Mouse (Mus musculus): ENCODE measurements around the gene Capn1. TPM values are rescaled to one million over a fixed set of nuclear protein-coding genes. Genes with fewer than 3 reads are reported as not detected.

Gene Capn1
- total RNA-seq, 2 experiments from 2014 or later, result 32.6 to 37.8 TPM

DNA sequence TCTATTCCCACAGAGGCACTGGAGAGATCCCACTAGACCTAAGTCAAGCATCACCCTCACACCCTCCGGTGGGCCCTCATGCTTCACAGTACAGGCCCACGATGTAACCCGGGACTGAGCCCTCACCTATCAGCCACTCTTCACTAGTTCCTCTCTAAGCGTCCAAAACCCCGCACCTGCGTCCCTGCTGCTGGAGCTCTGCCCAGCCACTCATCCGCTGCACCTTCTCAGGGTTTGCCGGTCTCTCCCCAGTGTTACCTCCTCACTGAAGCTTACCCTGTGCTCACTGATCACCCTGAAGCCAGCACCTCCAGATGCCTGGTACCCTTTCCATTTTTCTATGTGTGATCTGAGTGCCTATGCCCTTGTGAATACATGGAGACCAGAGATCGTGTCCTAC is 26.6 kb upstream of the Capn1 start:
- DNase-seq, result no peak
- intact Hi-C loops (cut with DNase I), result no loop called here

DNA sequence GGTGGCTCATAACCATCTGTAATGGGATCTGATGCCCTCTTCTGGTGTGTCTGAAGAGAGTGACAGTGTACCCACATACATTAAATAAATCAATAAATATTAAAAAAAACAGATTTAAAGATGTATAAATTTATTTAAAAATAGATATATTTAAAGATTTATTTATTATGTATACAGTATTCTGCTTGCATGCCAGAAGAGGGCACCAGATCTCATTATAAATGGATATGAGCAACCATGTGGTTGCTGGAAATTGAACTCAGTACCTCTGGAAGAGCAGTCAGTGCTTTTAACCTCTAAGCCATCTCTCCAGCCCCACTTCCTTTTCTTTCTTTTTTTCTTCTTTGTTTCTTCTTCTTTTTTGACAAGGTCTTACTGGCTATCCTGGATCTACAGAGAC is 24.3 kb upstream of the Capn1 start:
- DNase-seq, result no peak
- intact Hi-C loops (cut with DNase I), result no loop called here

GRCm38 (mm10) chr19:6038326-6038725 is 22.6 kb upstream of the Capn1 start:
- intact Hi-C loops (cut with DNase I), result no loop called here
- no peak for DNase-seq

GRCm38 (mm10) chr19:6037695-6038094 is 22.0 kb upstream of the Capn1 start:
- intact Hi-C loops (cut with DNase I), result no loop called here
- no peak for DNase-seq

DNA sequence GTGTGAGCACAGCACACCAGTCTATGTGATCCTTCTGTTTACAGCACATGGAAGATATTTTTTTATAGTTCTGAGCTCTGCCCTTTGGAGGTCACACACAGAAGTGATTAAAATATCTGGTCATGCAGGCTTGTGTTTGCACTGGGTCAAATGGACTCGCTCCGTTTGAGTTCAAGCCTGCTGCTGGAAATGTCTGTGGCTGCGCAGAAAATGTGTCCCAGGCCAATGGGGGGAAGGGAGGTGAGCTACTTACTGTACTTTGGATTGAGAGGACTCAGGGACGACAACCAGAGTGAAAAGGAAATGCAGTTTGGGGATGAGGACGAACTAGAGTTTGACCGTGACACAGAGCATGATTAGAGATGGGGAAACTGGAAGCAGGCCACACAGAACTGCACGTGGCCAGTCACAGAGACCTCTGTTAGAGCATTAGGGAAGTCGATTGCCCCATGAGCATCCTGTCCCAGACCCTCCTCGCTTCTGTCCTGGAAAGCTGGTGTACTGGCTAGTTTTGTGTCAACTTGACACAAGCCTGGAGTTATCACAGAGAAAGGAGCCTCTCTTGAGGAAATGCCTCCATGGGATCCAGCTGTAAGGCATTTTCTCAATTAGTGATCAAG is 20.4 kb upstream of the Capn1 start:
- intact Hi-C loops (cut with DNase I), result no loop called here
- no peak for DNase-seq

- intact Hi-C loops (cut with DNase I), result no loop called here
- DNase-seq, result no peak
These were observed 15.0 kb upstream of the Capn1 start for GRCm38 (mm10) chr19:6030520-6031280.

- no peak for DNase-seq
- intact Hi-C loops (cut with DNase I), result no loop called here
These were observed 13.7 kb upstream of the Capn1 start for GRCm38 (mm10) chr19:6029426-6029825.

GRCm38 (mm10) chr19:6028991-6029390 is 13.3 kb upstream of the Capn1 start:
- no peak for DNase-seq
- intact Hi-C loops (cut with DNase I), result no loop called here

- DNase-seq, result no peak
- intact Hi-C loops (cut with DNase I), result no loop called here
These were observed 8.2 kb upstream of the Capn1 start for GRCm38 (mm10) chr19:6023930-6024329.

- DNase-seq, result no peak
- intact Hi-C loops (cut with DNase I), result no loop called here
These were observed 7.4 kb upstream of the Capn1 start for GRCm38 (mm10) chr19:6023059-6023458.

- DNase-seq, result no peak
- intact Hi-C loops (cut with DNase I), result no loop called here
These were observed 4.6 kb upstream of the Capn1 start for GRCm38 (mm10) chr19:6020276-6020675.

DNA sequence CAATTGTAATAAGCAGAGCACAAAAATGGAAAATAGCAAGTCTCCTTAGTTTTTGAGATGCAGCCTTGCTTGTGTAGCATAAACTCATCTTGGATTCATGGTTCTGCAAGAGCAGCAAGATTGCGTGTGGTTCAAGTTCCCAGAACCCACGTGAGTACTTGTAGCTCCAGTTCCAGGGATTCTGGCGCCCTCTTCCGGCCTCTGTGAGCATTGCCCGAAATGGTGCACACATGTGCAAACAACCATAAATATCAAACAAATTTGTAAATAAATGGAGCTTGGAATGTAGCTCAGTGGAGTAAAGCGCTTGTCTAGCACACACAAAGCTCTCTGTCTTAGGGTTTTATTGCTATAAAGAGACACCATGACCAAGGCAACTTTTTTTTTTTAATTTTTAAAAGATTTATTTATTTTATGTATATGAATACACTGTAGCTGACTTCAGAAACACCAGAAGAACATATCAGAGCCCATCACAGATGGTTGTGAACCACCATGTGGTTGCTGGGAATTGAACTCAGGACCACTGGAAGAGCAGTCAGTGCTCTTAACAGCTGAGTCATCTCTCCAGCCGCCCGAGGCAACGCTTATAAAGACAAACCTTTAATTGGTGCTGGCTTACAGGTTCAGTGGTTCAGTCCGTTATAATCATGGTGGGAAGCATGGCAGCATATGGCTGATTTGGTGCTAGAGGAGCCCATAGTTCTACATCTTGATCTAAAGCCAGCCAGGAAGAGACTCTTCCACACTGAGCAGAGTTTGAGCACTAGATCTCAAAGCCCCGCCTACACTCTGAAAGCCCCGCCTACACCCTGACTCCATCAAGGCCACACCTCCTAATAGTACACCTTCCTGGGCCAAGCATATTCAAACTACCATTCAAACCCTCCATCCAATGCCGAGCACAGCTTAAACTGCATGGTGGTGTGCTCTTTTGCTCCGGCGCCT is 2.7 kb upstream of the Capn1 start:
- DNase-seq, result peak; percentile 83 to 94
- intact Hi-C loops (cut with DNase I), result loop anchor here (1.0 to 10.0 kb wide), 2 partner anchors 53 to 234 kb away; no protein-coding TSS in a partner anchor

DNA sequence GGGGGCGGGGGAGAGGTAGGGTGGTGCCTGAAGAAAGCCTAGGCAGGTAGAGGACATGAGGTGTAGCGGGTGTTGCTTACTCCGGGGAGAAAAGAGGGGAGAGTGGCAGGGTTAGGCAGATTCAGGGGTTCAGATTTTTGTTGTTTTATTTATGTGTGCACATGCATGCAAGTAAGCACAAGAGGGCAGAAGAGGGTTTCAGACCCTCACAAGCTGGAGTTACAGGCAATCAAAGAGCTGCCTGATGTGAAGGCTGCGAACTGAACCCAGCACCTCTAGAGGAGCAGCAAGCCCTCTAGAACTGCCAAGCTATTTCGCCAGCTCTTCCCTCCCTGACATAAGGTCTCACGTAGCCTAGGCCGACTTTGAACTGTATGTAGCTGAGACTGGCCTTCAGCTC is 835 bp upstream of the Capn1 start:
- intact Hi-C loops (cut with DNase I), result loop anchor here (2.0 to 10.0 kb wide), 2 partner anchors 96 to 232 kb away; no protein-coding TSS in a partner anchor
- DNase-seq, result peak; percentile 9 to 17

DNA sequence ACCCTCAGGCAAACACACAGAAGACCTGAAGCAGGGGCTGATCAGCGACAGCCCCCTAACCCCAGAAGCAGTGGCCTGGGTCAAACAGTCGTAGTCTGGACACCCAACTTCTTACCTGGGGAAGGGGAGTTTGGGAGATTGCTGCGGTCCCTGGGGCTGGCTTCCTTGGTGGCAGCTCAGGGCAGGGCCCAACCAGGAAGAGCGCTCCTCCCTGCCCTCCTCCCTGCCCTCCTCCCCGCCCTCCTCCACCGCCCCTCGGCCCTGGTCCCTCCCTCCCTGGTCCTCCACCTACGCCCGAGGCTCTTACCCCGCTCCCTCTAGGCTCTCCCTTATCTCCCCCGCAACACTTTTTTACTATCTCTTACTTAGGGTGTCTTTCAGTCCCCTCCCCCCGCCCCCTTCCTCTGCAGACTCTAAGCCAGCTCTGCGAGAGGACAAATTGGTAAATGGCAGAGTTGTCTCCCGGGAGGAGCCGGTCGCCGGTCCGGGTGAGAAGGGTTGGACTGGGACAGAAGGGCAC is 646 bp downstream of the Capn1 start:
- DNase-seq, result peak in 1 of 2 experiments; percentile 57
- intact Hi-C loops (cut with DNase I), result loop anchor here (10.0 kb wide), 1 partner anchor 230 kb away; no protein-coding TSS in a partner anchor

DNA sequence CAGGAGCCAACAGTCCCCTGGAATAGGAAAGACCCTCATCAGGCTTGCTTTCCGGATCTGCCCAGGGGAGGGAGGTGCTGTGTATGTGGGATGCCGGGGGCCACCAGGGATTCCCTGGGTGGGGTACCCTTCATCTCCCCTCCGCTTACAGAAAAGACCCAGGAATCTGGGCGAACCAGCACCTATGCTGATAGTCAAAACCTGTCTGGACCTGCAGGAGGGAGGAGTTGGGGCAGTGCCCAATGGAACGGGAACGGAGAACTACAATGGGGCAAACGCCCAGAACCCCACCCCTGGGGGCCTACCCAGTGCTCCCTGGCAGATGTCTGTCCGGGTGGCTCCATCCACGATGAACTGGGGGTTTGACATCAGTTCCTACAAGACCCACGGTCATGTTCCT is 2.0 kb downstream of the Capn1 start:
- intact Hi-C loops (cut with DNase I), result loop anchor here (10.0 kb wide), 1 partner anchor 229 kb away; no protein-coding TSS in a partner anchor
- no peak for DNase-seq

GRCm38 (mm10) chr19:6009137-6009536 is 6.6 kb downstream of the Capn1 start:
- intact Hi-C loops (cut with DNase I), result no loop called here
- no peak for DNase-seq

DNA sequence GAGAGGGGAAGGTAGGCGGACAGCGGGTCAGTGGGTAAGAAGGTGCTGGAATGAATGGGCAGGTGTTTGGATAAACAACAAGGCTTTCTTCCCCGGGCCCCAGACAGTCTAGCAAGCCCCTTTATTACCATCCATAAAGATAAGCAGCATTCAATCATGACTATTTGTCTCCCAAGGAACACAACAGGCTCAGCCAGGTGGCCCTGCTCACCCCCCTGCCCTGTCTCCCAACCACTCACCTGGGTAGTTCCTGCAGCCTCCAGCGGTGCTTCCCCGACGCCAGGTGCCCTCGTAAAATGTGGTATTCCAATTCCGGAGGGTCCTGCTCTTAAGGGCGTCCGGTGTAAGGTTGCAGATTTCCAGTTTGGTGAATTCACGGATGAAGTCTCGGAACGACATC is 8.7 kb downstream of the Capn1 start:
- intact Hi-C loops (cut with DNase I), result no loop called here

DNA sequence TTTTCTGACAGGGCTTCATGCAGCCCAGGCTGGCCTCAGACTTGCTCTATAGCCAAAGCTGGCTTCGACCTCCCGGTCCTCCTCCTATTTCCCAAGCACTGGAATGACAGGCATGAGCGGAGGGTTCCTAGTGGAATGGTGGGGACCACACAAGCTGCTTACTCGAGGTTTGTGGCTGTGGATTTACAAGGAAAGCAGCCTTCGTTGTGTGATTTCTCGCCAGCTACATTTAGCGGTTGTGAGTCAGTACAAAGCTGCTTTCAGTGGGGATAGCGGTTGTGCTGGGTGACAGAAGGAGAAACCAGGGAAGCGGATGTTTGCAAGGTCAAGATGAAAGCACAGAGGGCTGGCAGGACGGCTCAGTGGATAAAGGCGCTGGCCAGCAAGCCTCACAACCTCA is 10.2 kb downstream of the Capn1 start:
- no peak for DNase-seq
- intact Hi-C loops (cut with DNase I), result no loop called here

More for the DNA sequence above, 8.7 kb downstream of the Capn1 start:
- DNase-seq, result no peak

GRCm38 (mm10) chr19:5999969-6000368 is 15.7 kb downstream of the Capn1 start:
- intact Hi-C loops (cut with DNase I), result no loop called here
- DNase-seq, result no peak

DNA sequence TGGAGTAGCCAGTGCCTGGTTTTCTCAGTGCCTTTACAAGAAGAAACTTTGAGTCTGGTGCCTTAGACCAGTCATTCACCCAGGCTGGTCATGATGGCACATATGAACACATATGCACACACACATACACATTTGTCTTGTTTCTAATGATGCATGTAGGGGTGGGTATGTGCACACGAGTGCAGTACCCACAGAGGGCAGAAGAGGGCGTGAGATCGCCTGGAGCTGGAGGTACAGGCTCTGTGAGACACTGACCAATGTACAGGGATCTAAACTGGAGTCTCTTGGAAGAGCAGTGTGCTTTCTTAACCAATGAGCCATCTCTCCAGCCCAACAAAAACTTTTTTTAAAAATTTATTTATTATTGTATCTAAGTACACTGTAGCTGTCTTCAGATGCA is 17.5 kb downstream of the Capn1 start:
- intact Hi-C loops (cut with DNase I), result no loop called here
- no peak for DNase-seq

GRCm38 (mm10) chr19:5994711-5995110 is 21.0 kb downstream of the Capn1 start:
- intact Hi-C loops (cut with DNase I), result no loop called here
- no peak for DNase-seq
